Mouse (Mus musculus) Patski (cell line): ENCODE measurements around the gene Enc1. TPM values are rescaled to one million over a fixed set of nuclear protein-coding genes. Genes with fewer than 3 reads are reported as not detected.

Experiments
- ATAC-seq: fragments of 100-300 bp; one replicate; pipeline ENCODE4 v1.8.0; 2021
- CTCF ChIA-PET: fragments of 350-600 bp; sonication (Branson Sonifier 250); formaldehyde crosslinking; loops from one replicate; lab custom pipeline; 2022; ENCODE audit warnings: inconsistent platforms; lab: Charles Lee
- POLR2A ChIA-PET: fragments of 350-600 bp; sonication (Branson Sonifier 250); formaldehyde crosslinking; loops from one replicate; lab custom pipeline; 2022; ENCODE audit warnings: antibody characterized with exemption, inconsistent platforms; lab: Charles Lee
- DNase-seq: peaks from one replicate; pipeline ENCODE4 v3.0.0-alpha.2; 2011; ENCODE audit warnings: low read depth, low spot score
- H3K27me3 ChIP-seq: fragments of 371-371 bp; one replicate; pipeline ENCODE4 v1.5.1; 2021
- CTCF ChIP-seq: fragments of 100-300 bp; IDR thresholded peaks from one replicate; pipeline ENCODE4 v1.5.1; 2021
- in situ Hi-C: fragments of 300-500 bp; cut with MboI; formaldehyde crosslinking; loops from 3 replicates; pipeline ENCODE4 v1.11.1; 2018; ENCODE audit warnings: low pct_unique_long_range_greater_than_20kb, mixed read lengths
- polyA plus RNA-seq: library from polyadenylated mRNA; unstranded; gene quantifications from one replicate; pipeline ENCODE4 v1.2.3, GENCODE M21; 2021

Gene Enc1
- polyA plus RNA-seq, 1 experiment from 2014 or later, result 43.7 TPM

GRCm38 (mm10) chr13:97275482-97275881 is 34.6 kb downstream of the Enc1 start:
- in situ Hi-C loops, result no loop called here
- no peaks in the 10 kb centered on the region for H3K27me3 ChIP-seq
- CTCF ChIA-PET, result no interaction called here
- ATAC-seq (no peak), DNase-seq (no peak)
- POLR2A ChIA-PET, result no interaction called here
- TF ChIP-seq CTCF, result no peak

GRCm38 (mm10) chr13:97282051-97282910 is 41.4 kb downstream of the Enc1 start:
- CTCF ChIA-PET, result interaction anchor here (0.7 to 0.8 kb wide), 2 partner anchors 67 to 201 kb away, joined by 3 read pairs; no protein-coding TSS in a partner anchor
- no peak for DNase-seq

GRCm38 (mm10) chr13:97282911-97283281 is 42.0 kb downstream of the Enc1 start:
- H3K27me3 ChIP-seq, result no peaks in the 10 kb centered on the region
- in situ Hi-C loops, result no loop called here
- CTCF ChIA-PET, result no interaction called here
- ATAC-seq (no peak), DNase-seq (no peak)
- no peak for TF ChIP-seq CTCF
- POLR2A ChIA-PET, result no interaction called here

More at GRCm38 (mm10) chr13:97282051-97282910, 41.4 kb downstream of the Enc1 start:
- in situ Hi-C loops, result no loop called here
- POLR2A ChIA-PET, result no interaction called here
- no peaks in the 10 kb centered on the region for H3K27me3 ChIP-seq
- ATAC-seq, result no peak
- TF ChIP-seq CTCF, result no peak

- in situ Hi-C loops, result no loop called here
- DNase-seq, result no peak
- CTCF ChIA-PET, result no interaction called here
- POLR2A ChIA-PET, result interaction anchor here (0.5 kb wide), 1 partner anchor 31 kb away, joined by 9 read pairs; no protein-coding TSS in a partner anchor
- H3K27me3 ChIP-seq, result no peaks in the 10 kb centered on the region
- no peak for TF ChIP-seq CTCF
- no peak for ATAC-seq
Measured at GRCm38 (mm10) chr13:97287046-97287445, 46.1 kb downstream of the Enc1 start.

- DNase-seq (no peak), ATAC-seq (no peak)
- ChIA-PET CTCF (no interaction called here), POLR2A (no interaction called here)
- TF ChIP-seq CTCF, result no peak
- in situ Hi-C loops, result no loop called here
- H3K27me3 ChIP-seq, result no peaks in the 10 kb centered on the region
Measured at GRCm38 (mm10) chr13:97290747-97291146, 49.8 kb downstream of the Enc1 start.

- in situ Hi-C loops, result no loop called here
- H3K27me3 ChIP-seq, result no peaks in the 10 kb centered on the region
- ATAC-seq (no peak), DNase-seq (no peak)
- ChIA-PET POLR2A (no interaction called here), CTCF (no interaction called here)
- no peak for TF ChIP-seq CTCF
Measured at GRCm38 (mm10) chr13:97291354-97291753, 50.4 kb downstream of the Enc1 start.

- ChIA-PET POLR2A (no interaction called here), CTCF (no interaction called here)
- no peaks in the 10 kb centered on the region for H3K27me3 ChIP-seq
- DNase-seq (no peak), ATAC-seq (no peak)
- no peak for TF ChIP-seq CTCF
- in situ Hi-C loops, result no loop called here
Measured at GRCm38 (mm10) chr13:97292026-97292425, 51.1 kb downstream of the Enc1 start.

GRCm38 (mm10) chr13:97292451-97293245 is 51.7 kb downstream of the Enc1 start:
- ATAC-seq, result no peak
- H3K27me3 ChIP-seq, result no peaks in the 10 kb centered on the region
- ChIA-PET POLR2A (no interaction called here), CTCF (no interaction called here)
- no peak for TF ChIP-seq CTCF
- DNase-seq, result no peak
- in situ Hi-C loops, result no loop called here

GRCm38 (mm10) chr13:97295101-97295852 is 54.4 kb downstream of the Enc1 start:
- no peak for DNase-seq
- ChIA-PET POLR2A (no interaction called here), CTCF (no interaction called here)
- no peak for ATAC-seq
- H3K27me3 ChIP-seq, result no peaks in the 10 kb centered on the region
- in situ Hi-C loops, result no loop called here
- TF ChIP-seq CTCF, result no peak

- in situ Hi-C loops, result no loop called here
- no peak for TF ChIP-seq CTCF
- H3K27me3 ChIP-seq, result no peaks in the 10 kb centered on the region
- ATAC-seq (no peak), DNase-seq (no peak)
- ChIA-PET CTCF (no interaction called here), POLR2A (no interaction called here)
Measured at GRCm38 (mm10) chr13:97295853-97296219, 54.9 kb downstream of the Enc1 start.
